Mouse (Mus musculus) urinary bladder, adult 18-20 months (tissue): ENCODE measurements at regions not wholly inside any gene's neighbourhood (a gene's known extent, or its start where the extent isn't known, plus 50 kb on each side); places are given as distances from the start of the nearest gene placed in this dataset.
"Not testable (repeated sequence)": the region's sequence is repeated elsewhere in the genome, so short reads cannot be mapped to it uniquely, and the experiment has no call there.

Experiments used
- DNase-seq, 2 experiments: peaks; one replicate each; pipeline ENCODE4 v3.0.0; 2022; ENCODE audit warnings: low spot score in 2 of 2, mixed read lengths in 2 of 2

DNA sequence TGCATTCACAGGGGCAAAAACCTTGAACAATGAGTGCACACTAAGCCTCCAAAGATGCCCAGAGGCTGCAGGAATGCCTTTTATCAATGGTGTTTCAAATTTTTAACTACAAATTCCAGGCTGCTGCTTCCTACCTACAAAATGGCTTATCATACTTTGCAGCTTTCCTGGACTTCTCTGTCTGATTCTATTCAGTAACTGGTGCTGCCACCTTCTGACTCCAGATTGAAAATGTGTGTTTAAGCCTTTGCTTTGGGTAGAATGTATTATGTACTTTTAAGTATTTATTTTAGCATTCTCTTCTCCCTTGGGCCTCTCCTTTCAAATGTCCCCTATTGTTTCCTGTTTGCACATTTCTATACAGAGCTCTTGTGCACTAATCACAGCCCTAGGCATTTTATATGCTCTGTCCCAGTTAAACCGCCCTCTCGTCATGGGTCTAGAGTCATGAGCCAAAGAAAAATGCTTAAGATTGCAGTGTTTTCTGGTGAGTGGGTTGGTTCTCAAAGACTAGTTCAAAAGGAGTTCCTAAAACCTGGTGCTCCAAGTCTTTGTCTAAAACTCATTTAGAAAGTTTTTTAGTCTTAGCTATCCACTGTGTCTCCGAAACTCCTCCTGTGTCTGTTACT lies 472.3 kb upstream of the Dpp10 start:
- DNase-seq, result no peak

DNA sequence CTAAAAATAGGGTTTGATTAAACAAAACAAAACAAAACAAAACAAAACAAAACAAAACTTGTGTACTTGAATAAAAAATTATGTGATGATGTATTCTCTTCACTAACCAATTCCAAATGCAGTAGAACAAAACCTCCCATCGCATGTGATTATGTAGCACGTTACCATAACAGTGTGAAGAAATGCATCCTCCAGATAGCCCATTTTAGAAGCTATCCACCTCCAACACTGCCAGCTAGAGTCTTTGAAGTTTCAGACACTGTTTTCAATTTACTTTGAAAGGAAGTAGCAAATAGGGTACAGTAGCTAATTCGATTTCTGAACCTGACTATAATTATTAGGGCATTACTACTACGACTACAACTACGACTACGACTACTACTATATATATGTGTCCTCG lies 465.1 kb upstream of the Dpp10 start:
- no peak for DNase-seq

DNA sequence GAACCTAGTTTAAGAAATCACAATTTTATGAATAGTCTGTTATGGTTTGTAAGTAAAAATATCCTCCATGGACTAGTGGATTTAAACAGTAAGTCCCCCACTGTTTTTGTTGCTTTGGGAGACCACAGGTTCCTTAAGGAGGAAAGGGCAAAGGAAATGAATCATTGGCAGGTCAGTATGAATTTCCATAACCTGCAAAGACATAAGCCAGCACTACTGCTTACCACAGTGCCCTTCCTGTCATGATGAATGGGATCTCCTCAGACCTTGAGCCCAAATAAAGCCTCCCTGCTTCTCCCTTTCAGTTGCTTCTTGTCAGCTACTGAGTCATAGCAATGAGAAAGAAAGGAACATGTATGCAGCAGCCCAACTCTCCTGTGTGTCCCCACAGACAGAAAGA lies 443.1 kb upstream of the Dpp10 start:
- DNase-seq, result no peak

DNA sequence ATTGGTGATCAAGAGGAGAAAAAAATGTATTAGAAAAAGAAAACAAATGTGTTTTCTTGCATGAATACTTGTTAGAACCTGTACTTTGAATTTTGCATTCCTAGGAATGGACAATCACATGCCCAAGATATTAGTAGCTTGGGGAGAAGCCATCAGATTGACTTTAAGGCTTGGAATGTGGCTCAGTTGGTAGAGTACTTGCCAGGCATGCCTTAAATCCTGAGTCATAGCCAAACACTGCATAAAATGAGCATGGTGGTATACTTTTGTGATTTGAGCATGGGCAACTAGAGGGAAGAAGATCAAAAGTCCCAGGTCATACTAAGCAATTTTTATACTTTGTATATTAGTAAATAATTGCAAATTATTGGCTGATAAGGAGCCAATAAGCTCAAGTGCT lies 442.6 kb upstream of the Dpp10 start:
- no peak for DNase-seq

DNA sequence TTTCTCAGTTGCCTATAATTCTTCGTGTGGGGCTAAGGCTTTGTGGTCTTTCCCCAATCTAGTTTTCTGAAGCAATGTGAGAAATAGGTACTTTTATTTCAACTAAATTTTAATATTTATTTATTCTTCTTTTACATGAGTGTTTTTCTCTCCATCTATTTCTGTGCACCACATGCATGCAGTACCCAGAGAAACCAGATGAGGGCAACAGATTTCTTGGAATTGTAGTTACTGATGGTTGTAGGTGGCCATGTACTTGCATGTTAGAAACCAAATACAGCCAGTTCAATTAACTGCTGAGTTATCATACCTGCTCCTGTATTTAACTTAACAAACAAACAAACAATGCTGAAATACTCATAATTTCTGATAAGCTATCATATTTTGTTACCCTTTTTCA lies 404.8 kb upstream of the Dpp10 start:
- peak in 1 of 2 experiments; percentile 1 for DNase-seq

DNA sequence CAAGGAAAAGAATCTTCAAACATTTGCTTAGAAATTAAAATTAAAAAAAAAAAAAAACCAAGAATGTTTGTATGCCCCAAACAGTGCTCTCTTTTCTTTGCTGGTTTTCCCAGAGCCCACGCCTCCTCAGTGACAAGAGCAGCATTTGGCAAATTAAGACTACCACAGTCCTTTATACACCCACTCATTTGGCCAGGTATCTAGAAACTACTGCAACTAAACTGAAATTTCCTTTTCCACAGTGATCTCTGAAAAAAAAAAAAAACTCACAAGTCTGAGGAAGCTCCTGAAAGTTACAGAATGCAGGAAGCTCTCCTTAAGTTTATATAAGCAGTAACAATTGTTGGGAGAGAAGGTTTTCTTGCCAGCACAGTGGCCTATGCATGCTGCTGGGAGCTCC lies 394.2 kb upstream of the Dpp10 start:
- DNase-seq, result no peak

DNA sequence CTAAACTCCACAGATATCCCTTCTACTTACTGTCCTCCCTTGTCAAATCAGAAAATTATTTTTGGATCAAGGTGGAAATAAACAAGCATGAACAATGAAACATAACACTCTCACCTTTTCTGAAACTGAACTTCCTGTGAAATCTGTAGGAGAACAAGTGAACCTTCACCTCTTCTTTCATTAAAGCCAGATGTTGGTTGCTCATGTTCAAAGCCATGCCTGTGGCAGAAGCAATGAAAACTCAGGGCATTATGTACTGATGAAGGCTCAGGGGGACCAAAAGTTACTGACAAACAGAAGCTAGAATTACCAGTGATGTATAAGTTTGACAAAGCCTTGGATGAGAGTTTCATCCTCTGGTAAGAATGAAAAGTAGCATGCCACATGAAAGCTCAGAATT lies 390.5 kb upstream of the Dpp10 start:
- DNase-seq, result no peak

DNA sequence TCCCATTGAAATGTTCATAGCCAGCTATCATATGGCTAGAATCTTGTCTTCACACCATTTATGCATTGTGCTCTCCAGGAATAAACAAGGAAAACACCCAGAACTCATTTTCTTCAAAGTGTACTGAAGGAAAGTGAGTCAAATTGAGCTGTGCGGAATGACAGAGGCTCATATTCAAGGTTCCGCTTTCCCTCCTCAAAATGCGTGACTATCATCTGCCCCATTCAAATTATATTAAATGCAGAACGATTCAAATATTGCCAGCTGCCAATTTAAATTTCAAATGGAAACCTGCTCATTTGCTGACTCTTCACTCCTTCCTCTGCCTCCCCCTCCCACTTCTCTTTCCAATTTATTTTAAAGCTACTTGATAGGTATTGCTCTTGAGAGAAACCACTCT lies 384.2 kb upstream of the Dpp10 start:
- DNase-seq, result no peak

DNA sequence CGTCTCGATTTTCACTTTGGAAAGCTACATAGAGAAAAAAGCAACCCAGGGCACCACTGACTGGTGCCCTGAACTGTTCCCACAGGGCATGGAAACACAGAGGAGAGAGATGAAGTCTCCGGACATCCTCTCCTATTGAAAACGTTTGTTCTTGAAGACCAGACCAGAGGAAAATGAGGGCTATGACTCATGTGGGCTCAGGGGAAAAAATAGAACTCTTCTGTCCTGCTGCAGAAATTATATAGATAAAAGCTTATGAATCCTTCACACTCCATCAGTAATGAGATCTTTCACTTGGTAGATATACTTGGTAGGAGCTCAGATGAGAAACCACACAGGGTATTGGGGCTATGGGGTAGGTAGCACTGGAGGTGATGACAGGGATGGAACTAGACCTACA lies 371.4 kb upstream of the Dpp10 start:
- no peak for DNase-seq

DNA sequence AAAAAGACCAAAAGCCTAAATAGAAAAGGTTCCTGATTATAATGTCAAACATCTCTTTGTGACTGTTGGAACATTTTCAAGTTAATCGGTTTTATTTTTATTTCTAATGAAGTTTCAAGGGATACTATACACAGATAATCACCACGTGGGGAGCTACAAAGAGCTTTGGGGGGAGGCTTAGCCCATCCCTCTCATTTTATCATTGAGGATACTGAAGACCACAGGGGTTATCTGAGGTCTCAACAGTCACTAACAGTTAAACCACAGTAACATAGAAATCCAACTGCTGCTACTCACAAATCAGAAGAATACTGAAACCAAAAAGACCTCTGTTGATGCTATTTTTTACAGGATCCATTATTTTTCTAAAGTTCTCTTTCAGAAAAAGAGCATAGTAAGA lies 364.9 kb upstream of the Dpp10 start:
- DNase-seq, result no peak

DNA sequence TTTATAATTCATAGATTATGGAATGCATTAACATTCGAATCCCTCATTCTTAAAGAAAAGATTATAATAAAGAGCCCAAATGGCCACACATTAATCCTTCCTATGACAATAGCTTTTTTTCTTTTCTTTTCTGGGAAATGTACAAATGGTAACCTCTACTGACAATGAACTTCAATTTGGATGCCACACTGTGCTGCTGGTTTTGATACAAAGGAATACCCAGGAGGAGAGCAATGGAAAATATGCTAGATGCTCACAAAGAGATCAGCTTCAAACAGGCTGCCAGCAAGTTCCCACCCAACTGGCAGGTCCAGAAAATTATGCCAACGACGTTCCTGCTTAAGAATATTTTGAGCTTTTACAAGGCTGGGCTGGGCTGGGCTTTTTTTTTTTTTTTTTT lies 364.4 kb upstream of the Dpp10 start:
- DNase-seq, result no peak

DNA sequence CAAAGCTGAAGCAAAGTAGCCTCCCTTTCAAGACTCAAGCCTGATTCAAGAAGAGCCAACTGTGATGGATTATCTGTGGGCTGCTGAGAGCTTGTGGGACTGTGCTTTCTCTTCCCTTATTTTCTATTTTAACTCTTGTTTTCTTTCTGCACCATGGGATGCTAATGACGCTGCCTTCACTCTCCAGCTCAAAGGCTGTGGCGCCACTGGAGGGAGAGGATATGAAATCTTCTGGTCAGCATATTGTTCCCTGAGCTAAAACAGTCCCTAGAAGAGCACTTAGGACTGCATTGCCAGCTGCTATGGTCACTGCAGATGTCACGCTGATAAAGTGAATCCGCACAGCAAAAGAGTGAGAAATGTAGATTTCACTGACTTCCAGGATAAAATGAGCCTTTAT lies 324.2 kb upstream of the Dpp10 start:
- no peak for DNase-seq

DNA sequence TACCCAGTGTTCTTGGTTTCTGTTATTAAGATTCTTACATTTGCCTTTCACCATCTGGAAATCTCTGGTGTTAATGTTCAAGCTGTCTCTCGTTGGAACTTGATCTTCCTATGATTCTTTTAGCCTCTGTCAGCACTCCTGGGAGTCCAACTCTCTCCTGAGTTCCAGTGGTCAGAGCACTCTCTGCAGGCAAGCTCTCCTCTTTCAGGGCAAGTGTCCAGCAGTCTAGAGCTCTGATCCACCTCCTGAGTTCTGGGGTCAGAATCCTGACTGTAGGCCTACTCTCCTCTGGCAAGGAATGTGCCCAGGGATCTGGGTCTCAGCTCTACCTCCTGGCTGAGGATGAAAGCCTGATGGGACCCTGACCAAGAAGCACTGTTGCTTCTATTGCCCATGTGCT lies 303.1 kb upstream of the Dpp10 start:
- DNase-seq, result not testable (repeated sequence)

DNA sequence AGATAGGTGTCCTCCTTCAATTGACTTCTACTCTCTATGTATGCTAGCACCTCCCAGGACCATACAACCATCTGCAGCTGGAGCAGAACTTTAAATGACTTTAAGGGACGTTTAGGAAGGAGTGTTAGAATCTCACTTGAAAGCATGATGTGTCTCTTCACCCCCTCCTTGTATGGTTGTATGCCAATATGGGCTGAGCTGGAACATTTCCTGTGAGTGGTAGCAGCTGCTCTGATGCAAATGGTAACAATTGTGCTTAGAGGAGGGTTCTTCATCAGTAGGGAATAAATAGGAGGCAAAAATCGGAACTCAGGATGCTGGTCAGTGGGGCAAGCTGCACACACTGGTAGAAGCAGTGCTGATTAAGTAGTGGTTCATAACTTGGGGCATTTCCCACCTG lies 294.1 kb upstream of the Dpp10 start:
- no peak for DNase-seq

DNA sequence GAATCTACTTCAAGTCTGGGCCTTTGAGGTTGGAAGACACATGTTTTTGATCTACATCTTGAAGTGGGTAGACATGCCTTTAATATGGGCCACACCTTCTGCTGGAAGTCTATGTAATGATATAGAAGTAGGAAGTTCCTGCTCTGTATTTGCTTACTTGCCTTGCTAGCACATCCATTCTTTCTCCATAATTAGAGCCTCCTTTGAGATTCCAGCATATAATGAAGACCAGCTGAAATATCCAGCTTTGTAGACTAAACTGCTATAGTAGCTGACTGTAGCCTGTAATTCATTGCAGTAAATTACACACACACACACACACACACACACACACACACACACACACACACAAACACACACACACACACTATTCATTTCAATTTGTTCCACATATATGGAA lies 293.3 kb upstream of the Dpp10 start:
- DNase-seq, result no peak

DNA sequence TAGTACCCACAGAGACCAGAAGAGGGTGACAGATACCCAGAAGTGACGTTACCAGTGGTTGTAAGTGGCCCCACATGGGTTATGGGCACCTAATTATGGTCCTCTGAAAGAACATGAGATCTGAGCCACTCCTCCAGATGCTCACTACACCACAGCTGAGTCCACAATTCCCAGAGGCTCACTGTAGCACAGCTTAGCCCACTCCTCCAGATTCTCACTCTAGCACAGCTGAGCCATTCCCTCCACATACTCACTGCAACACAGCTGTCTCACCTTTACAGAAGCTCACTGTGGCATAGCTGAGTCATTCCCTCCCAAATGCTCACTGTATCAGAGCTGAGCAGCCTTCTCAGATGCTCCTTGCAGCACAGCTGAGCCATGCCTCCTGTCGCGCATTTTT lies 286.9 kb upstream of the Dpp10 start:
- DNase-seq, result no peak
